Mouse (Mus musculus) hematopoietic stem cell, adult 5-6 weeks (primary cell): ENCODE measurements around the gene Fbxw19. TPM values are rescaled to one million over a fixed set of nuclear protein-coding genes. Genes with fewer than 3 reads are reported as not detected.
"Not testable (repeated sequence)": the region's sequence is repeated elsewhere in the genome, so short reads cannot be mapped to it uniquely, and the experiment has no call there.

Experiments used
- ATAC-seq, 2 experiments: fragments of 125-278 bp in 1 of 2; replicated peaks in 1 of 2; 2 replicates each; pipeline ENCODE4 v1.8.0; 2016 to 2017; ENCODE audit warnings: inconsistent platforms in 2 of 2, mild to moderate bottlenecking in 2 of 2, moderate number of reproducible peaks in 2 of 2, low read depth in 1 of 2, moderate TSS enrichment in 1 of 2; ENCODE audit not compliant: low FRiP score in 2 of 2, poor library complexity in 2 of 2, severe bottlenecking in 2 of 2, insufficient read depth in 1 of 2, low TSS enrichment in 1 of 2
- total RNA-seq: library from RNA; stranded (forward); fragments of 172-1452, 232-1000 nt; gene quantifications from 2 replicates; pipeline ENCODE4 v1.2.3, GENCODE M21; 2017

Fbxw19 gene
- not detected in 2 replicates for total RNA-seq

GRCm38 (mm10) chr9:109495775-109496174 lies at the start of gene Fbxw19:
Gene Fbxw19, minus strand, starts transcription at chr9:109495875.
- ATAC-seq, result not testable (repeated sequence)

GRCm38 (mm10) chr9:109523385-109524064 lies 27.9 kb upstream of the Fbxw19 start:
- ATAC-seq, result no peak

GRCm38 (mm10) chr9:109449040-109449439 lies 46.6 kb downstream of the Fbxw19 start, which contains the start of gene Fbxw16:
Gene Fbxw16, minus strand, starts transcription at chr9:109449140.
- ATAC-seq, result no peak

- ATAC-seq, result no peak
Observed at GRCm38 (mm10) chr9:109432956-109433355, 62.7 kb downstream of the Fbxw19 start.

Other genes starting within 250 kb of the Fbxw19 start
- not detected in 2 replicates for gene Fbxw14, start 208.2 kb downstream of the Fbxw19 start, total RNA-seq
- not detected in 2 replicates for gene Fbxw28, start 156.2 kb downstream of the Fbxw19 start, total RNA-seq
- not detected in 2 replicates for gene Fbxw22, start 91.6 kb downstream of the Fbxw19 start, total RNA-seq
- not detected in 2 replicates for gene Fbxw16, start 46.7 kb downstream of the Fbxw19 start, total RNA-seq
- gene Fbxw15, start 72.4 kb upstream of the Fbxw19 start, total RNA-seq, result not detected in 2 replicates
- gene Fbxw24, start 130.2 kb upstream of the Fbxw19 start, total RNA-seq, result not detected in 2 replicates
- gene Fbxw25, start 168.8 kb upstream of the Fbxw19 start, total RNA-seq, result not detected in 2 replicates
- not detected in 2 replicates for gene Fbxw18, start 206.8 kb upstream of the Fbxw19 start, total RNA-seq